Mouse (Mus musculus) CD4-positive helper T cell, adult 2 months (primary cell): ENCODE results near the gene Tpm3-rs7.
"Not testable (repeated sequence)": the region's sequence is repeated elsewhere in the genome, so short reads cannot be mapped to it uniquely, and the experiment has no call there.

ENCODE experiments used
- DNase-seq: peaks from one replicate; pipeline ENCODE4 v3.0.0-alpha.2; 2012; ENCODE audit warnings: low read depth, missing footprints, low spot score

Gene Tpm3-rs7

GRCm38 (mm10) chr14:113314499-113314898, at the start of gene Tpm3-rs7:
Tpm3-rs7 (plus strand) TSS chr14:113314608.
- DNase-seq, result not testable (repeated sequence)

- no peak for DNase-seq
These were observed 2.6 kb downstream of the Tpm3-rs7 start for GRCm38 (mm10) chr14:113317023-113317422.

GRCm38 (mm10) chr14:113363361-113363760, 49.0 kb downstream of the Tpm3-rs7 start:
- no peak for DNase-seq
